Mouse (Mus musculus) adrenal gland, postnatal 4 days (tissue): ENCODE results near the gene Olfr1394. TPM values are rescaled to one million over a fixed set of nuclear protein-coding genes. Genes with fewer than 3 reads are reported as not detected.
"Not testable (repeated sequence)": the region's sequence is repeated elsewhere in the genome, so short reads cannot be mapped to it uniquely, and the experiment has no call there.

ENCODE experiments used
- DNase-seq, 2 experiments: peaks; one replicate each; pipeline ENCODE4 v3.0.0; 2021 to 2022; ENCODE audit warnings: low spot score in 2 of 2, mixed read lengths in 2 of 2
- long read RNA-seq, 2 experiments: library from polyadenylated mRNA; stranded (forward); transcript quantifications; one replicate each; pipeline ENCODE4 v2.0.0; 2021
- total RNA-seq, 2 experiments: library from RNA; stranded (reverse); gene quantifications; 2 replicates each; pipeline ENCODE4 v1.2.3; 2021

Olfr1394 gene
- total RNA-seq: not detected
- long read RNA-seq, experiment 1: 0 reads
- long read RNA-seq, experiment 2: 0 reads

- DNase-seq: no peak
Measured at GRCm38 (mm10) chr11:49154077-49154476, at the start of gene Olfr1394. Gene Olfr1394 (plus strand): TSS chr11:49154377.

DNA sequence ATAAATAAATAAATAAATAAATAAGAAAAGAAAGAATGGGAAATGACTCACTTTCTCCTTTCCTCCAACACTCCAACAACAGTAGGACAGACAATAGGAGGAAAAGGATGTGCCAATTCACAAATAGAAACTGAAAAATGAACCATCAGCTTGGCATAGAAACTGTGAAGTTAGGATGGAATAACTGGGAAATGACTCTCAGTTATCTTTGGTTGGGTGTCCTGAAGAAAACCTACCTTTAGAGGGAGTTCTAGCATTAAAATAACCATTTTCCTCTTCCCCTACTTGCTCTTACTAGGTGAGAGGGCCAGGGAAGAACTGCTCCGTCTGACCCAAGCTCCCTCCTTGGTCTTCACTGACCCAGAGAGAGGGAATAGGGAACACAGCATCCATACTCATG lies 48.4 kb upstream of the Olfr1394 start:
- no peak for DNase-seq

GRCm38 (mm10) chr11:49107650-49108537 lies 46.3 kb upstream of the Olfr1394 start:
- DNase-seq: no peak

- no peak for DNase-seq
Measured at GRCm38 (mm10) chr11:49108833-49109232, 45.3 kb upstream of the Olfr1394 start.

GRCm38 (mm10) chr11:49111000-49111399 lies 43.2 kb upstream of the Olfr1394 start:
- no peak for DNase-seq

DNA sequence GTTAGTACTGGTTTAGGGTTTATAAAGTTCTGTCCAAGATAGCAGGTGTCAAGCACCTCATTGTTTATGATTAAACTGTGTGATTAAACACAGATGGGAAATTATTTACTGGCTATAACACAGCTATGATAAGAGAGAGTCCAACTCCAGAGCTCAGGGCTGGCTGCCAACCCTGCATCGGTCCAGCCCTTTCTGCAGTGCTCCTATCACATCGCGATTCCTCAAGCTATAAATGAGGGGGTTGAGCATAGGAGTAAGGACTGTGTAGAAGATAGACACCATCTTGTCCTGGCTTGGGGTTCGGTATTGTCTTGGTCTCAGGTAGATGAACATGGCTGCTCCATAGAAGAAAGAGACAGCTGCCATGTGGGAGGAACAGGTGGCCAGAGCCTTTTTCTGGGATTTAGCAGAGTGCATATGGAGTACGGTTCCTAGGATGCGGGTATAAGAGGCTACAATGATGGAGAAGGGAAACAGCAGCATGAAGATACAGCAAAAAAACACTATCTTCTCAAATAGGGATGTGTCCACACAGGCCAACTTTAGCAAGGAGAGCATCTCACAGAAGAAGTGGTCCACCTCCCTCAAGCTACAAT lies 41.5 kb upstream of the Olfr1394 start:
- DNase-seq: no peak

DNA sequence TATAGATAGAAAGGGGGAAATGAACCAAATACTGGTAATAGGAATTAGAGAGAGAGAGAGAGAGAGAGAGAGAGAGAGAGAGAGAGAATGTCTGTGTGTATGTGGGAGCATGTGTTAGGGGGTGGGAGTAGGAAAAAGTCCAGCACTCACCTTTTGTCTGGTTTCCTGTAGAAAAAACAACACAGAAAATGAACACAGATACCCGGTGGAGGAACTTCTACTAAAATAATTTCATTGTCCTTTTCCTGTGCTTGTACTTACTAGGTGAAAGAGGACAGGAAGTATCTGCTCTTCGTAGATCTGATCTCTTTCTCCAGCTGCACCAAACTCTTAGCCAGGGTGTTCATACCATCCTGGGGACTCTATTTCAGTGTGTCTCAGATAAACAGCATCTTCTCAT lies 40.0 kb upstream of the Olfr1394 start:
- no peak for DNase-seq

DNA sequence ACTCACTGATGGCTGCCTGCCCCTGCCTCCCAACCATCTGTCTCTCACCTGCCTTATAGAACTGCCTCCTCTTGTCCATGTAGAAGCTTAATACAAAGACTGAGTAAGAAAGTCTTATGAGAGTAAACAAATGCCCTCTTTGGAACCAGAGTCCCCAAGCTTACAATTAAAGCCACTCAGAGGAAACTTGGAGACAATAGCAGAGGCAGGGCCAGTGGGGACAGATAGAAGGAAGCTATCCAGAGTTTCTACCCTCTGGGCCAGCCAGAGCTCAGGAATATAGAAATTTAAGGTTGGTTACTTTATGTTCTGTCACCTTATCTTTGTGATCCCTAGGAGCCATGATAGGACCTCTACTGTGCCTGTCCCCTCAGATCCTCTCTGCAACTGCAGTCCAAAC lies 39.4 kb upstream of the Olfr1394 start, which contains the start of gene Olfr1396:
Gene Olfr1396 (minus strand): TSS at position 101 of the 400 bp plus-strand sequence.
- DNase-seq: no peak

- no peak for DNase-seq
Measured at GRCm38 (mm10) chr11:49119635-49120034, 34.5 kb upstream of the Olfr1394 start.

DNA sequence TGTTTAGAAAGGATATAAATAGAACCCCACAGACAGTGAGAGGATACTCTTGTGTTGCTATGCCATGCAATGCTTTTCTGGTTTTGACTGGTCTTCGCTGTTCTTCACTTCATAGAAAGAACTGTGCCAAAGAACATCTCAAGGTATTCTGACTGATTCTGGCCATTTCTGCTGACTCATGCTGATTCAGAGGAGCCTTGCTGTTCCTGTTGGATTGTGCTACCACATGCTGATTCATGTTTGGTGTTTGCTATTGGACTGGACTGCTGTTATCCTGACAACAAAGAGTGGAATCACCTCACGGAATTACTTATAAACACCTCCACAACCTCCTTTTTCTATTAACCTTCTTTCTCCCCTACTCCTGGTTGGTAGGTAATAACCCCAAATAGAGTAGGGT lies 30.0 kb upstream of the Olfr1394 start:
- DNase-seq: no peak

DNA sequence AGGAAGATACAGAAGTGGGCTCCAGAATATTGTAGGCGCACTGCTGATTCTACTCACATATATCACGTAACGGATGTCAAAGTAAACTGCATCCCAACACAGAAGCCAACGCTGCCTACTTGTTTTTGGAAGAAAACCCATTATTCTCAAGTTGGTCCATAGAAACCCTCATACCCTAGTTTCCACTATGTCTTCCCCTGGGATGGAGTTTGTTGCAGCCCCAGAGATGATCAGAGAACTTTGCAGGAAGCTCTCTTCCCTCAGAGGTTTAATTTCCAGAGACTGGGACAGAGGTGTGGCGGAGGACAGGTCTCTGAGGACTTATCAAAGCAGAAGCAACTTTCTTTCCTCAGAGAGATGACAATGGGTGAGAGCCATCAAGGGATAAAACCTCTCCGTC lies 12.2 kb upstream of the Olfr1394 start, which contains the start of gene Olfr1395:
Gene Olfr1395 (plus strand): TSS at position 301 of the 400 bp plus-strand sequence.
- no peak for DNase-seq

GRCm38 (mm10) chr11:49156821-49157814 lies 2.9 kb downstream of the Olfr1394 start:
- DNase-seq: no peak

GRCm38 (mm10) chr11:49168839-49169611 lies 14.8 kb downstream of the Olfr1394 start:
- DNase-seq: no peak

DNA sequence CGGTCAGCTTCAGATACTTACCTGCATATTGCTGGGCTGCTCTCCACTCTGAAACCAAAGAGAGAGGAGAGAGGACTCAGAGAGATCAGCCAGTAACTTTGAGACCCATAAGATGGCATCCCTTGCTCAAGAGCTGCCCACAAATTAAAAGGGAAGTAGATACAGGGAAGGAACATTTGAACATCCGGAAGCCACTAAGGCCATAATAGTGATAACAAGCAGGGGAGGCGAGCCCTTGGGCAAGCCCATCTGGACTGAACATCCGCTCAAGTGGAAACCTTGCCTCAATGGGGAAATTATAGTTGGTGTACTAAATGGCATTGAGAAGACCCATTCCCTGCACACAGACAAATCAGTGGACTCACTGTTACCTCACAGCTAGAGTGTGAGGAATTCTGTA lies 16.4 kb downstream of the Olfr1394 start:
- no peak for DNase-seq

DNA sequence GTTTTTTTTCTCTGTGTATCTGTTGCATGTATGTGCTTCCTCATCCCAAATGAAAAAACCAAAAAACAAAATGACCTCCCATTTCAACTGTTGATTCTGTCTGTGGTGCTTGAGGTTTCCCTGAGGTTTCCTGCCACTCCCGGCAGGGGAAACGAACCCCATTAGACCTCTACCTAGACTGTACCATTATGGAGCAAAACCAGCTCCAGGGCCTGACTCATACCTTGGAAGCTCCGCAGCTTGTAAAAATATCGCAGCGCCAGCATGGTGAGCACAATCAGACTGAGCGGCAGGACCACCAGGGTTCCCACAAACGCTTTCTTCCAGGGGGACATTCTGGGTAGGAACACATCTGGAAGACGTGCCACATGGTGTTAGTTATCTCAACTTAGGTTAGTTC lies 21.2 kb downstream of the Olfr1394 start:
- no peak for DNase-seq

DNA sequence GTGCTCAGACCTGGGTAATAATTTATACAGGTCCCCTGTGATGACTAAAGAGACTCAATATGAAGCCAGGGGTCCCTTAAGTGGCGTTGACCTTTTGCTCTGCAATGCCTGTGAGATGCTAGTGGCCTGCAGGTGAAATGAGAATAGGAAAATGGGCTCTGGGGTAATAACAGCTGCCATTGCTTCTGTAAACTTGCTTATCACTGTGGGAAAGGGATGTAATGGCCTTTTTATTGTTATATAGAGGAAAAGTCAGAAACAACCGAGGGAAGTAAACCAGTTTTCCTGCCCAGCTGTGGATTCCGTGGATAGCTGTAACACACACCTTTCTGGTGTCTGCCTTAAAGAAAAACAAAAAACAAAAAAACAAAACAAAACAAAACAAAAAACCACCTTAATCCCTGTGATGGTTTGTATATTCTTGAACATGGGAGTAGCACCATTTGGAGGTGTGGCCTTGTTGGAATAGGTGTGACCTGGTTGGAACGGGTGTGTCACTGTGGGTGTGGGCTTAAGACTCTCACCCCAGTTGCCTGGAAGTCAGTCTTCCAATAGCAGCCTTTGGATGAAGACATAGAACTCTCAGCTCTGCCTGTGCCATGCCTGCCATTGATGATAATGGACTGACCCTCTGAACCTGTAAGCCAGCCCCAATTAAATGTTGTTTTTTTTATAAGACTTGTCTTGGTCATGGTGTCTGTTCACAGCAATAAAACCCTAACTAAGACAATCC lies 22.0 kb downstream of the Olfr1394 start:
- DNase-seq: not testable (repeated sequence)

GRCm38 (mm10) chr11:49183172-49183571 lies 29.0 kb downstream of the Olfr1394 start:
- no peak for DNase-seq

- DNase-seq: no peak
Measured at GRCm38 (mm10) chr11:49186452-49186851, 32.3 kb downstream of the Olfr1394 start.

GRCm38 (mm10) chr11:49186955-49187488 lies 32.8 kb downstream of the Olfr1394 start, which contains the start of gene Btnl9:
Gene Btnl9 (minus strand): TSS chr11:49187159.
- no peak for DNase-seq
